Mouse (Mus musculus) lung, adult 10 weeks (tissue): ENCODE measurements around the gene Nsun5. TPM values are rescaled to one million over a fixed set of nuclear protein-coding genes. Genes with fewer than 3 reads are reported as not detected.

Source experiments
- polyA plus RNA-seq: library from polyadenylated mRNA; stranded (reverse); fragments of 350-450 nt; fragmentation: Illumina TruSeq; extraction: RNeasy Lipid Tissue Mini Kit (QIAGEN cat#74804); gene quantifications from one replicate; pipeline ENCODE4 v1.2.3, GENCODE M21; 2014; ENCODE audit warnings: low read depth, low replicate concordance; ENCODE audit not compliant: insufficient read depth

Gene Nsun5
- polyA plus RNA-seq: 8.1 TPM

DNA sequence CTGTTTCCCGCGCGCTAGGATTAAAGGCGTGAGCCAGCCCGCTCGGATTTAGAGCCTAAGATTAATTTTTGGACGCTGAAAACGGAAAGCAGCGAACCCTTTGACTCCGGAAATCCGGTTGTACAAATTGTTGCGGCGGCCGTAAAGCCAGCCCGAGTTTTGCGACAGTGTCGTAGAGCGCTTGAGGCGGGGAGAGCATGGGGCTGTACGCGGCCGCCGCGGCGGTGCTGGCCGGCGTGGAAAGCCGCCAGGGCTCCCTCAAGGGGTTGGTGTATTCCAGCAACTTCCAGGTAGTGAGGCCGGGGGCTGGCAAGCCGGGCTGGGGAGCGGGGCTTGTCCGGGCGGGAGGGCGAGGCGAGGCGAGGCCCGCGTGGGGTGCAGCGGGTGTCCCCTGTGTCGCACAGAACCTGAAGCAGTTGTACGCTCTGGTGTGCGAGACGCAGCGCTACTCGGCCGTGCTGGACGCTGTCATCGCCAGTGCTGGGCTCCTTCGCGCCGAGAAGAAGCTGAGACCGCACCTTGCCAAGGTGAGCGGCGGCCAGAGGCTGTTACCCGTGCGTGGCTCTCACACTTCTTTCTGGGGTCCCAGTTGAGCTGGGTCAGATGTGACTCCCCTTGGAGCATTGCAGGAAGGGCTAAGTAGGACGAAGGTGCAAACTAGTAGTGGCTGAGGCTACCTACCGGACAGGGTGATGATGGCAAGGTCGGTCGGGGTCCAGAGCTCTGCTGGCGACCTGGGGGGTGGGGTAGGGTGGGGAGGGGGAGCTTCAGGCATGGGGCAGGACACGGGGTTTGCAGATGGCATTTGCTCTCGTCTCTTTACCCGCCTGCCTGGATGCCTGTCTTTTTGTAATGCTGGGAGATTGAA, at the start of gene Nsun5:
TSS of gene Nsun5 (plus strand) at position 167 of the 868 bp plus-strand sequence.

GRCm38 (mm10) chr5:135349862-135350261, 19.9 kb upstream of the Nsun5 start, which contains the start of gene Fkbp6:
Gene Fkbp6 (minus strand): TSS chr5:135350044.

DNA sequence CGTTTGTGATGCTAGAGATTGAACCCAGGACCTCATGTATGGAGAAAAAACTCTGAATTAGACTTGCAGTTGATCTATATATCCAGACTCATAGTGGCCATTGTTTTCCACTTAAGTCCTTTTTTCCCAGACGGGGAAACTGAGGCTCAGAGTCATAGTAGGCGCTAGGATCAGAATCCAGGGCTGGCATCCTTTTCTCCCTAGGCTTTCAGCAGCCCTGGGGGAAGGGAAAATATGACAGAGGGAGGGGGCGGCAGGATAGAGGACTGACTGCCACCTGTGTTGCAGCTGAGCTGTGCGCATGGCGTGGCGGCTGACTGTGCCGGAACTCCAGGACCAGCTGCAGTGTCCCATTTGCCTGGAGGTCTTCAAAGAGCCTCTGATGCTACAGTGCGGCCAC, 16.8 kb upstream of the Nsun5 start, which contains the start of gene Trim50:
TSS of gene Trim50 (plus strand) at position 301 of the 400 bp plus-strand sequence.

DNA sequence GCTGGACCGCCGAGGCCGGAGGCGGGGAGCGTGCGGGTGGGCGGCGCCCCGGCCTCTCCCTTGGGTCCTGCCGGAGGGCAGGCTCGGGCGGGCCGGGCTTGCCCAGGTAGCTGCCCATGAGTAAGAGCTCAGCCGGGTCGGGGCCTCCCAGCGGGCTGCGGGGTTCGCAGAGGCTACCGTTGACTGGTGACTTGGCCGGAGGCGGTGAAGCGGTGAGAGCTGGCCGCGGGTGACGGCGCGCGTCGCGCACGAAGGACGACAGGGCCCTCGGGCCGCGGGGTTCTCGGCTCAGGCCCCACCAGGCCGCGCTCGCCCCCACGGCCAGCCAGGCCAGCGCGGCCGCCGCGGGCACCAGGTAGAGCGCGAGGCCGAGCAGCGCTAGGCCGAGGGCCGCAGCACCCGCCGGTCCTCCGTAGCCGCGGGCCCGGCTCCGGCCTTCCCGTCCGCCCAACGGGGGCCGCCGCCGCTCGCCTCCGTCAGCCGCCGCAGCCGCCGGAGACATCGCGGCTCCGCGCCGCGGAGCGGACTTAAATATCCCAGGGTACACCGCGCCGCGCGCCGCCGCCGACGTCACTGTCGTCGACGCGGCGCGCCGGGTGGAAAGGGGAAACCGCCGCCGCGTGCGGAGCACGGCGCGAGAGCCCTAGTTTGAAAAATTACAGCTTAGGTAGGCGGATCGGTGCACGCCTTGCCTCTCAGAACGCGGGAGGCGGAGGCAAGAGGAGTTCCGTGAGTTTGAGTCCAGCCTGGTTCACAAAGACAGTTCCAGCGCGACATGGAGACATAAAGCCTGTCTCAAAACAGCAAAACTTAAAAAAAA, 24.5 kb downstream of the Nsun5 start, which contains the start of gene Pom121:
TSS of gene Pom121 (minus strand) at position 543 of the 820 bp plus-strand sequence.

Other genes starting within 250 kb of the Nsun5 start
- gene Tbl2, start 220.3 kb upstream of the Nsun5 start, polyA plus RNA-seq: 5.7 TPM
- 39.0 TPM for gene Bcl7b, start 201.7 kb upstream of the Nsun5 start, polyA plus RNA-seq
- gene Baz1b, start 182.7 kb upstream of the Nsun5 start, polyA plus RNA-seq: 18.5 TPM
- gene Fzd9, start 118.7 kb upstream of the Nsun5 start, polyA plus RNA-seq: not detected
- not detected for gene Fkbp6, start 19.9 kb upstream of the Nsun5 start, polyA plus RNA-seq
- gene Trim50, start 16.7 kb upstream of the Nsun5 start, polyA plus RNA-seq: not detected
- gene Pom121, start 24.6 kb downstream of the Nsun5 start, polyA plus RNA-seq: 6.6 TPM
- 13.6 TPM for gene Hip1, start 175.2 kb downstream of the Nsun5 start, polyA plus RNA-seq
- gene Ccl26, start 193.6 kb downstream of the Nsun5 start, polyA plus RNA-seq: not detected
- 4.1 TPM for gene Ccl24, start 203.1 kb downstream of the Nsun5 start, polyA plus RNA-seq